Mouse (Mus musculus): ENCODE data around the gene Map7. TPM values are rescaled to one million over a fixed set of nuclear protein-coding genes. Genes with fewer than 3 reads are reported as not detected.

Gene Map7
- total RNA-seq, 2 experiments from 2014 or later = 107 to 113 TPM

GRCm38 (mm10) chr10:20149835-20150355 lies 1.6 kb downstream of the Map7 start:
- DNase-seq (ENCODE audit: low spot score in 2 of 2) = peak in 1 of 2 experiments; percentile 58

DNA sequence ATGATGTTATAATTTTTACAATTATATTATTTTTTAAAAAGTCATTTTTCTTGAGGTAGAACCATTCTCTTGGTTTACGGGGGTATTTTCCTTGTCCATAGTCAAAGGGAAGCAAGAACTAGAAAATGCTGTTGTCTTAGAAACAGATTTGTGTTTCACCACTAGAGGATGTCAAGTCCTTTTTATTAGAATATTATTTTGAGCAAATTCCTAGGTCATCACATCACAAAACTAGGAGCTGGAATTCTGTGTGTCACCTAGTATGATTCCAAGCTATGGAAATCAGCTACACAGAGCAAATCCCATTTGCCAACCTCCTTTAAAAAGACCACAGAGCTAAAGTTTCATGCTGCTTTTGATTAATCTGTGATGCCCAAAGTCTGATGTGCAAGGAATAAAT lies 3.9 kb downstream of the Map7 start:
- no peak for DNase-seq (ENCODE audit: low spot score in 2 of 2)

DNA sequence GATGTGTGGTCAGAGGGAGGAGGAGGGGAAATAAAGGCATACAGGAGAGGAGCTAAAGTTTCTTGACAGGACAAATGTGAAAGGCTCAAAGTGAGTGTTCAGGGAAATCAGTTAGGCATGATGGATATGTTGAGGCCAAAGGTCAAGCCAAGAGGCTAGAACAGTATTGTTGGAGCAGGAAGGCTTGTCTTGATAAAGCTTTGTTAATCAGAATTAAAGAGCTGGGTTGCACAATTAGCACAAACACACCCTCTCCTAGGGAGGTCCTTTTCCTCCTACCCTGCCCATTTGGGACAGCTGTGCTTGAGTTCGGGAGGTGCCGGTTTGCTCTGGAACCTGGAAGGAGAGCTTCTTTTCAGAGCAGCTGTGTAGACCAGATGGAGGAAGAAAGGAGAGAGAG lies 5.2 kb downstream of the Map7 start:
- DNase-seq (ENCODE audit: low spot score in 2 of 2) = no peak

DNA sequence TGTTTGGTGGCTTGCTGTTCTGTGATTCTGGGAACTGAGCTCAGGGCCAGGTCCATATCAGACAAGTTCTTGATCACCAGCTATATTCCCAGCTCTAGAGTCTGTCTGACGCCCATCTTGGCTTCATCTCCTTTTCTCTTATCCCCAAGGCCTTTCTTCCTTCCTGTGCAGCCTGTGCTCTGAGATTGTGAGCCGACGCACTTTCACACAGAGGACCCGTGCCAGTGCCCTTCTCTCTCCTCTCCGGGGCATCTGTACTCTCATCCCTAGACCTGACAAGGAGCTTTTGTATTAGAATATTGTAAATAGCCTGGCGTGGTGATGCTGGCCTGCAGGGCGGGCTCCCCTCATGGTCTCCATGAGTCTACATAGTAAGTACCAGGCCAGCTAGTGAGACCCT lies 7.1 kb downstream of the Map7 start:
- no peak for DNase-seq (ENCODE audit: low spot score in 2 of 2)

GRCm38 (mm10) chr10:20157021-20157726 lies 8.9 kb downstream of the Map7 start:
- no peak for DNase-seq (ENCODE audit: low spot score in 2 of 2)

- DNase-seq (ENCODE audit: low spot score in 2 of 2) = no peak
Measured at GRCm38 (mm10) chr10:20158756-20159155, 10.5 kb downstream of the Map7 start.

DNA sequence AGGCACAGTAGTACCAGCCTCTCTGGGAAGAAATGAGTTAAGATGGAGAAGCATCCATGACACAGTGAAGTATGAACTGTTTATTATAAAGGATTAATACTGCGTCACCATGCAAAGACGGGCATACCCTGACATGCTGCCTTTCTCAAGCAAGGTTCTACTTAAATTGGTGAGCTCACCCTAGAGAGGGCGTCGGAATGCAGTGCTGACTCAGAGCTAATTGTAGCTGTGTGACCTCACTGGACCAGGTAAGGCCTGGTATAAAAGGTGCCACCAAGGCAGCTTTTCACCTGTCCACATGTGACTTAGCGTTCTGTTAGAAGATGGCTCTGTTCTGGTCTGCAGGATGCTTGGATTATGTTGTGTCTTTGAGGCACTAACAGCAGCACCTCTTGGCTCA lies 11.0 kb downstream of the Map7 start:
- DNase-seq (ENCODE audit: low spot score in 2 of 2) = no peak

GRCm38 (mm10) chr10:20160914-20161313 lies 12.6 kb downstream of the Map7 start:
- no peak for DNase-seq (ENCODE audit: low spot score in 2 of 2)

DNA sequence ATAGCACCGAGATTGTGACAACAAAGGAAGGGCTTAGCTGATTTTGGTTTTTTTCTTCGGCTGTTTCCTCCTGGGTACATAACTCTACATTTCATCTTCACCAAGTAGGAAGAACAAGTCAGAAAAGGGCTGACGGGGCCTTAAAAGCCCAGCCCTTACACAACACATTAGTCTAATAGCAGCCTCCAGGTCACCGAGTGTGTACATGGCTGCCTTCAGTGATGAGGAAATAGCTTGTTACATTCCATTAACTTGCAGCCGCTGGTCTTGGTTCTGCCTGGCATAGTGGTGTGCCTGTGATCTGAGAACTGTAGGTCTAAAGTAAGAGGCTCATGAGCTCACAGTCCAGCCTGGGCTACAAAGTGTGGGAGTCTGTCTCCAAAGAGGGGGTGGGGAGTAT lies 16.5 kb downstream of the Map7 start:
- DNase-seq (ENCODE audit: low spot score in 2 of 2) = no peak

DNA sequence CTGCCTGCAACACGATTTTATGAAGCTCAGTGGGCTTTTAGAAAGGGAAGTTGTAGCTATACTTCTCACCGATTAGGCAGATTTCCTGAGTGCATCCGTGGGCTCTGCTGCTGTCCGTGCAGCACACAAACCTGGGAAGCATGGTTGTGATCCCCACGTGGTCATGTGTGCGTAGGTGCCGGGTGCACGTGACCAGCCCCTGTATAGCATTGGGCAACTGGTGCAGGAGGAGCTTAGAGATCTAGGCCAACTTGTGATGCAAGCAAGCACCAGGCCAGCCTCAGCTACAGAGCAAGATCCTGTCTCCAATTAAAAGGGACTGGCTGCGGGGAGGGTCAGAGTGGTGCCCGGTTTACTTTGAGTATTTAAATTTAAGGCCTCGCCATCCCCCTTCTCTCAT lies 18.5 kb downstream of the Map7 start:
- DNase-seq (ENCODE audit: low spot score in 2 of 2) = peak; percentile 56 to 75

DNA sequence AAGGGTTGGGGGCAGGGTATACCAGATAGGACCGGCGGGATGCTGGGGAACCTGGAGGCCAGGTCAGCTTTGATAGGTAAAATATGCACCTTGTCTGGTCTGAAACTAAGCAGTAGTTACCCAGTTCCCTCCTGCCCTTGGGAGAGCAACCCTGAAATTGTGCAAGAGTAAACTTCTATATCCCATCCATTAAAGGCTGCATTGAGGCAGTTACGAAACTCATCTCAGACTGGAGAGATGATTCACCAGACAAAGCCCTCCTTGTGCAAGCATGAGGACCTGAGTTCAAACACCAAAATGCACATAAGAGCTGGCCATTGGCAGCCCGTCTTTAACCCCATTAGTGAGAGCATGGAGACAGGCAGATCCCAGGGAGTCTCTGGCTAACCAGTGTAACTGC lies 19.2 kb downstream of the Map7 start:
- DNase-seq (ENCODE audit: low spot score in 2 of 2) = no peak

- no peak for DNase-seq (ENCODE audit: low spot score in 2 of 2)
Measured at GRCm38 (mm10) chr10:20169182-20169674, 21.0 kb downstream of the Map7 start.

DNA sequence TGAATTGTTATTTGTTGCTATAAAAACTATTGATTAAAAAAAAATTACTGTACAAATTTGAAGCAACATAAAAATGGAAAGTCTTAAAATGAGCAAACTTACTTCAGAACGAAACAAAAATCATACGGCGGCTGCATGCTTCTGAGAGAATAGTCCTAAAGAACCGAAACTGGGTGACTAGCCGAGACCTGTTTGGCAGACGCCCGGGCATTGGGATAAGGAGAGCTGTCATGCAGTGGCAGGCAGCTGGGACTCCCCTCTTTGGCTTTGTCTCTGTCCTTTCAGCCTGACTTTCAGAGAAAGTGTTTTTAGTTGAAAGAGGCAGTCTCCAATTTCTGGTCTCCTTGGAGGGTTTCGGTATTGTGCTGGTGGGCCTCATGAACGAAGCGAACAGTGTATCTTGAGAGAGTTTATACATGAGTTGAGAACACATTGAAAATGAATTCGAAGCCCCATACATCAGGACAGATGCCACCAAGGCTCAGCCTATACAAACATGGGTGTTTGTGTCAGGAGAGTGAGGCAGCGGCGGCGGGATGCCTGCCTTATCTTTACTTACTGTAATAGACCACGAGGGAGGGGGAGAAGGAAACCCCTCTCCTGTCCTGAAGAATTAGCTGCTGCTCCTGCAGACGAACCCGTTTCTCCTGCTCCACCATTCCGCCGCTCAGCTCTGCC lies 21.8 kb downstream of the Map7 start:
- DNase-seq (ENCODE audit: low spot score in 2 of 2) = no peak

DNA sequence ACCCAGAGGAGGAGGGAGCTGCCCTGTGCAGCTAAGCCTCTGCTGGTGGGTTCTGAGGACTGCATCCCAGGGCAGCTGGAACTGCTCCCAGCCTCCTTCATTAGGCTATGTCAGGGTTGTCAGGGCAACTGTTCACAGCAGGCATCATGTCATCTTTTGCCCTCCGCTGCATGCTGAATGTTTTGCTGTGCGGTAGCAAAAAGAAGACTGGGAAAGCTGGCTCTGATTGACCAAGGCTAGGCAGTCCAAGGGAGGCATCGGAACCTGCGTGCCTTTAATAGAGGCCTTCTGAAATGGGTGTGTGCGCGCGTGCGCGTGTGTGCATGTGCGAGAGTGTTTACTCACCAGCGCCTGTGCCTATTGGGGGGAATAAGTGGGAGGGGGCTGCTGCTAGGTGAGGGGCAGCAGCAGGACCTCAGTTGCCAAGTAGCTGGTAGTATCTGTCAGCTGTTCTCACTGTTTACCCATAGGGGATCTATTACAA lies 22.4 kb downstream of the Map7 start:
- DNase-seq (ENCODE audit: low spot score in 2 of 2) = peak; percentile 78 to 81

DNA sequence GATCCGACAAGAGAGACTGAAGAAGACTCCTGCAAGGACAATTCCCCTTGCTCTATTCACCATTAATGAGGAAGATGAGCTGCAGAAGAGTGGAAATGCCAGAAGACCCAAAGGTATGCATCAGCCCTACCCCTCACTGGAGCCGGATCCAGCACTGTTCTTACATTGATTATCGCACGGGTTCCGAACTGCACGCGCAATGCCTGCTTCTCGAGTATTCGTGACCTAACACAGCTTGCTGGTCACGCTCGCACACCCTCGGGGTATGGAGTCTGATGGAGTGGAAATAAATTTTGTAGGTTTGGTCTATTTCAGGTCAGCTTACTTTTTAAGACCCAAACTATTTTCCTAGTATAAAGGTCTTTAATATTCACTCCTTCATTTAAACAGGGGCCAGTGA lies 22.9 kb downstream of the Map7 start:
- no peak for DNase-seq (ENCODE audit: low spot score in 2 of 2)

DNA sequence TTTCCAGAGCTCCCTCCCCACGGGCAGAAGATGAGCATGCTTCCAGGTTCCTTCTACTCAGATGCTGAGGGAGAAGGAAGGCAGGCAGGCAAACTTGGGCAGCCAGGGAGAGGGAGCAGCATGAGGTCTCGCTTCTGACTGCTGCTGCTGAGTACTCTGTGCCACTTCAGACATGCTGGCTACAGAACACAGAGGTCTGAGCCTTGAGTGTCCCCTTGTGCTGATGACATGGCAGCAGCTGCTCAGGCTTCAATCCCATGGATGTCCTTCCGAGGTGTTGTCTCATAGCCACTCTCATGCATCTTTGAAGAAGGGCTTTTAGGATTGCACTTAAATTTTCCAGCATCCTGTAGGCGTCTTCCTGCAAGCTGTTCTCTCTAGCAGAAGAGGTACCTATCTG lies 23.5 kb downstream of the Map7 start:
- peak in 1 of 2 experiments; percentile 39 for DNase-seq (ENCODE audit: low spot score in 2 of 2)

DNA sequence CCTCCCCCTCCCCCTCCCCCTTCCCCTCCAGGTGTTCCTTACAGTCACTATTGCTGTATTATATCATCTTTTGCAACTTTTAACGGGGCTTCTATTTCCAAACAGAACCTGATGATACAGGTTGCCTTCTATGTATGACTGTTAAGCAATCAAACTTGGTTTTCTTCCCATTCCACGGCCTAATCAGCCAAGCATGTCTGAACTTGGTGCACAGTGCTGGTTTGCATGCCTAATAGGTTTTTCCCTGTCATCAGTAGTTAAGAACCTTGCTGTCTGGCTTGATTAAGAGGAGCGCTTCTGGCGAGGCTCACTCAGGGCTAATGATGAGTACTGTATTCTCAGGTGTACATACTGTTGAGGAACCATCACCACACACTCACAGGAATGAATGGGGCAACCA lies 25.5 kb downstream of the Map7 start:
- DNase-seq (ENCODE audit: low spot score in 2 of 2) = no peak

GRCm38 (mm10) chr10:20176054-20176453 lies 27.8 kb downstream of the Map7 start:
- no peak for DNase-seq (ENCODE audit: low spot score in 2 of 2)

GRCm38 (mm10) chr10:20178807-20179605 lies 30.7 kb downstream of the Map7 start:
- DNase-seq (ENCODE audit: low spot score in 2 of 2) = no peak

- peak in 1 of 2 experiments; percentile 52 for DNase-seq (ENCODE audit: low spot score in 2 of 2)
Measured at GRCm38 (mm10) chr10:20181198-20181597, 32.9 kb downstream of the Map7 start.

DNA sequence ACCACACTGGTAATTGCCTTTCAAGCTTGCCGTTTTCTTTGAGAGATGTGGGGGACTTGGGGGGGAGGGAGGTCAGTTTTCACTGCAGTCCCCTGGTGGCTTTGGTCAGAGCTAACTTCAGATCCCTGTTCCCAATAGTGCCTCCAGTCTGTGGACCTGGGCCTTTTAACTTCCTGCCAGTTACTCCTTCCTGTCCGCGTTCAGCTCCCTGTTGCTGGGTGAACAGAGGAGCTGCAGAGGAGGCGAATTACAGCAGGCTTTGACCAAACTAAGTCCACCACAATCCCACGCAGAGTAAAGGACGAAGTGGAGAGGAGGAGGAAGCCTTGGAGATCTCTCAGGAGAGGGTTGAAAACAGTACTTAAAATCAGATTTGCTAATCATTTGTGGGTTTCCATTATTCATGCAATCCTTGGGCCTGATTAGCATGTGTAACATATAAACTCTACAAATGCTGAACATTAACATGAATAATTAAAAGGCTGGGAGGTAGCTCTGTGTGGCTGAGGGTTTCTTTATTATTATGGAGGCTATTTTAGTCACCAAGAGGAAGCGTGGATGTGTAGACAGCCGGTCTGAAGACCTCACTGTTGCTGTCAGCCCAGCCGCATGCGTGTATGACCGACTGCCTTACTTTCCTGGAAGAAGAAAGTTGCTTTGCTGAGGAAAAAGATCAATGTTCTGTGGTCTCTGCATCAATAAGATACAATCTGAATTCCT lies 33.6 kb downstream of the Map7 start:
- DNase-seq (ENCODE audit: low spot score in 2 of 2) = no peak
